Mouse (Mus musculus) testis, adult 2 months (tissue): Measurements from ENCODE around the gene Stx8.

ENCODE experiments used
- CTCF ChIP-seq: fragments of 200-500 bp; IDR thresholded peaks from 2 replicates; pipeline ENCODE4 v1.5.1; 2012; ENCODE audit warnings: low read depth, mild to moderate bottlenecking, inconsistent platforms, low read length, moderate library complexity; ENCODE audit not compliant: control insufficient read depth, insufficient read depth, insufficient replicate concordance
- POLR2A ChIP-seq: fragments of 200-500 bp; IDR thresholded peaks from 2 replicates; pipeline ENCODE4 v1.6.1; 2012; ENCODE audit warnings: low read depth, mild to moderate bottlenecking, inconsistent platforms, low read length, moderate library complexity; ENCODE audit not compliant: control insufficient read depth

DNA sequence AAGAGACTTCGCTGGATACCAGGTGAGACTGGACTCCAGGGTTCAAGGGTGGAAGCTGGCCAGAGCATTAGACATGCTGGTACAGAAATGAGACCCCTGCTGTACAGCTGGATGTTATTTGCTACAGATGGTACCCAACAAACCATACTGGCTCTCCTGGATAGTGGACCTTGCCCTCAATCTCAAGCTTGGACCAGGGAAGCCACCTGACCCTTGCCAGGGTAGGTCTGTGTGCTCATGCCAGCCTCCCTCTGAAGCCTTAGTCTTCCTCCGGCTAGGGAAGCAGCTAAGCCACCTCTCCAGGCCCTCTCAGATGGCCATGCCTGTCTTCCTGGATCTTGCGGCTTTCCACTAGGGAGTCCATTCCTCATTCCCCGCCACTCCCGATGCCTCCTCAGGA is 244.7 kb downstream of the Stx8 start:
- no peak for TF ChIP-seq POLR2A
- no peak for TF ChIP-seq CTCF
